Mouse (Mus musculus): ENCODE measurements at regions not wholly inside any gene's neighbourhood (a gene's known extent, or its start where the extent isn't known, plus 50 kb on each side); places are given as distances from the start of the nearest gene placed in this dataset.

DNA sequence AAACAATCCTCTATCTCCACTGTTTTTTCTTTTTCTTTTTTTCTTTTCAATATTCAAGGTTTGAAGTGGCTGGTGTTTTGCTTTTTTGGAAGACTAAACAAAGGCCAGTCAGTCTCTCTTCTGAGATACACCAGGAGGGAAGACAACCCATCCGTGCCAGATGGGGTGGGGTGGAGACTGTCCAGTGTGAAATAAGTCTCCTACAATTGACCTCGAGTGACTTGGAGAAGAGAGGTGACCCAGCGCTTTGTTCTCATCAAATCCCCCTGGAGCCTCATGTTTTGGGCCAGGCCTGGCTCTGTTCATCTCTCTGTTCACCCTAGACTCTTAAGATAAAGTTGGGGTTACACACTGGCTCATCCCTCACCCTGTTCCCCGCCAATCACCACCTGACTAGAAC is 169.2 kb upstream of the Tbca start:
- DNase-seq: no peak

DNA sequence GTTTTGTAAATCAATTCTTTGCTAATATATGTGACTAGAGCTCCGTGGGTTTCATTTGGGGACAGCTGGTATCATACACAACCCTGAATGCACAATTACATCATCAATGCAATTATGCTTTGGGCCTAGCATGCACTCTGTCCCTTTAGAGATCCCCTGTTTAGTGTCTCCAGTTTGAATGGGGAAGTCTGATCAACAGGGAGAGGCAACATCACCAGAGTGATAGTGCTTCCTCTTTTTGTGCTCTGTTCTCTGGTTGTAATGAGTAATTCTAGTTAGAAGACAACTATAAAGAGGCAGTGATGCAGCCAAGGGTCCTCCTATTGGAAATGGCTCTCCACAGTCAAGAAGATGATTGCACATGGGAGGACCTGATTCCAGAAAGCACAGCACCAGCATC is 158.7 kb upstream of the Tbca start:
- DNase-seq: no peak

DNA sequence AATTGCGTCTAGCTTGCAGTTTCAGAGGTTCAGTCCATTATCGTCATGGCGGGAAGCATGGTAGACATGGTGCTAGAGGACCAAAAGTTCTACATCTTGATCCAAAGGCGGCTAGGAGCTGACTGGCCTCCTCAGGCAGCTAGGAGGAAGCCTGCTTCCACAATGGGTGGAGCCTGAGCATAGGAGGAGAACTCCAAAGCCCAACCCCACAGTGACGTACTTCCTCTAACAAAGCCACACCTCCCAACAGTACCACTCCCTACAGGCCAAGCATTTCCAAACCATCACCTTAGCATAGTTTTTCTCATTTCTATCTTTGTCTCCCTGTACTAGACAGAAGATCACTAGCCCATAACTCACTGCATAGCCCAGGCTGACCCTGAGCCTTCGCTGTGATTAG is 158.0 kb upstream of the Tbca start:
- DNase-seq: no peak

DNA sequence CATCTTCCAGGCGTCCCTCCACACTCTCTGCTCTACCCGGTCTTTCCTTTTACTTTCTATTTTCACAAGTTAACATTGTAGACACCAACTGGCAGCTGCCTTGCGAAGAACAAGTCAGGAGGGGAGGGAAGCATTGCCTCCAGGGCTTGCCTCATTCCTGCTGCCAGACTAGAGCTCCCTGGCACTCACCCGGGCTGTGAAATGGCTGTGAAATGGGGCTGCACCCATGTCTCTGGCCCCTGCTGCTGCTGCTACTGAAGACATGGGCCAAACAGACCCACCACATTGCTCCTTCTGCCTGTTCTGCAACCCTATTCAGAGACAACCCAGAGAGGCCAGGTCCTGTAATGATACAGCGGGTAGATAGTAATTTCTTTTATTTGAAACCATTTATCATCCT is 156.0 kb upstream of the Tbca start:
- no peak for DNase-seq

- no peak for DNase-seq
Measured at GRCm38 (mm10) chr13:94640336-94640735, 148.4 kb upstream of the Tbca start.

DNA sequence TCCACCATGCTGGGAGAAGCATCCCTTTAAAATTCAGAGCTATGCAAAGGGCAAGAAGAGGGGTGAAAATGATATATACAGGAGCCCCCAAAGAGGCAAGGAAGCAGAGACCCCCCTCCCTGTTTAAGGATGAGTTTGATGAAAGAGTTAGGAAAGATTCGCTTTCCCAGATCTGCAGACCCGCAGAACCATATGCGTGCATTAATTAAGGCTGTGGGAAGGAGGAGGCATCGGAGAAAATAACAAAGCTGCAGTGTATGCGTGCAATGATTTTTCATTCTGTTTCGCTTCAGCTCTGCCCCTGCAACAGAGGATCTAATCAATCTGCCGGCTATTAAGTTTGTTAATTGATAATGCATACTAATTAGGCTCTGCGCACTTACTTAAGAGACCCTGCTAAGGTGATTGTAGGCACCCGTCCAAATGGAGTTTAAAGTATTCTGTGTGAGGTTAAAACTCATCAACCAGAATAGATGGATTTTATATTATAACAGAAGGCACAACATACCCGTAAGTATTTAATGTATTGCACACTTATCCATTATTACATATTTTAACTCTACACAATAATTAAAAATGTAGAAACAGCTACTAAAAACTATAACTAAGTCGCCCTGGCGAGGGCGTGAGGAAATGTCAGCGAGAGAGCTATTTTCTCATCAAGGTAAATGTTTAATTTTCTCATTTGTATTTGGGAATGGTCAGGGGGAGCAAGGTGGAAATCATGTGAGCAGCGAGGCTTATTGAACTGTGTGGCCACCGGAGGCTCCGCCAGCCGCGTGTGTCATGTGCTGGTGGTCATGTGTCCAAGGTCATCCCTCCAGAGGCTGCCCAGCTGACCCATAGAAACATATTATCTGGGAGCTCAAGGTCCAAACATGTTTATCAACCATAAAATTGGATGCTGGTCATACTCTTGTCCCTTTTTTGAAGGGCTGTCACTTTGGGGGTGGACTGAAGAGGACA is 143.2 kb upstream of the Tbca start:
- peak; percentile 11 for DNase-seq

- no peak for DNase-seq
Measured at GRCm38 (mm10) chr13:94646326-94646725, 142.4 kb upstream of the Tbca start.

DNA sequence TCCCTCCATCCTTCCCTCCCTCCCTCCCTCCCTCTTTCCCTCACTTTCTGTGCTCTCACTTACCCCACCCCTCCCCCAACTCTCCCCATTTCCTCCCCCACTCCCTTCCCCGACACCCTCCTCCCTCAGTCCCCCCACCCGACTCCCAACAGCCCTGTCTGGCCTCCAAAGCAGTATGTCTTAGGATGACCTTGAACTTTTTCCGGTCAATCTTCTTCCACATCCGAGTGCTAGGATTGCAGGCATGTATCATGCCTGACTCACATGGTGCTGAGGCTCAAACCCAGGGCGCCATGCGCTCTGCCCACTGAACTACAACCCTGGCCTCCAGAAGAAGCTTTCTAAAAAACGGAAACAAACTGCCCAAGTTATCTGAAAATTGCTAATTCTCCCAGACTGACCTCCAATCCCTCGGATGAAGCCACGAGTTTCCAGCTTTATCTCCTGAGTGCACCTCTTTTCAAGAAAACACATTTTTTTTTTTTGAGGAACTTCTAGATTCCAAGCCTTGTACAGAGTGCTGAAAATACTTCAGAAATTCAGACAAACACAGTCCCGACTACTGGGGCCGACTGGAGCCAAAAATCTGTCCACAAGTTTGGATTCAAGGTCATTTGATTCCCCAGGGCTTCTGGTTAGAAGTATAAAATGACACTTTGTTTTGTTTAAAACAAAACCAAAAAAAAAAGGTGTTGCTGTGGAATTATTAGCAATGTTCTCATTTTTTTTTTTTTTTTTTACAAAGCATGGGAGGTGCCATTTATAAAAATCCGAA is 141.7 kb upstream of the Tbca start:
- DNase-seq: peak; percentile 35

GRCm38 (mm10) chr13:94647566-94647965 is 141.1 kb upstream of the Tbca start:
- no peak for DNase-seq

- peak; percentile 25 for DNase-seq
Measured at GRCm38 (mm10) chr13:94650951-94651350, 137.8 kb upstream of the Tbca start.

DNA sequence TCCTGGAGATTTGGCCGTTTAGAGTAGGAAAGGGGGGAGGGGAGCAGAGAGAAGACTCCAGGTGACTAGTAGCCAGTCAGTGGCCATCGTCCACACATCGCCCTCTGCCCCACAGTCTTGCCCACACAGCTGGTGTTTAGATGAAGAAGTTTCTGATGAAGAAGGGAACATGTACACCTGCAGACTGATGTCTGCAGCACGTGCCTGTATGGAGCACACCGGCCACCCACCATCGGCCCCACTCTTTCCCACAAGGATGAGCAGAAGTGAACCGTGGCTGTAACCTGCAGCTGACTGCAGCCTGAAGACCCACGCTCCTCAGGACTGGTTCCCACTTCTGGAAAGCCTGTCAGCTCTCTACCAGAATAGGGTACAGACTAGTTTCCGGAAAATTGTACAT is 121.1 kb upstream of the Tbca start:
- no peak for DNase-seq

GRCm38 (mm10) chr13:94668276-94668675 is 120.4 kb upstream of the Tbca start:
- DNase-seq: no peak

DNA sequence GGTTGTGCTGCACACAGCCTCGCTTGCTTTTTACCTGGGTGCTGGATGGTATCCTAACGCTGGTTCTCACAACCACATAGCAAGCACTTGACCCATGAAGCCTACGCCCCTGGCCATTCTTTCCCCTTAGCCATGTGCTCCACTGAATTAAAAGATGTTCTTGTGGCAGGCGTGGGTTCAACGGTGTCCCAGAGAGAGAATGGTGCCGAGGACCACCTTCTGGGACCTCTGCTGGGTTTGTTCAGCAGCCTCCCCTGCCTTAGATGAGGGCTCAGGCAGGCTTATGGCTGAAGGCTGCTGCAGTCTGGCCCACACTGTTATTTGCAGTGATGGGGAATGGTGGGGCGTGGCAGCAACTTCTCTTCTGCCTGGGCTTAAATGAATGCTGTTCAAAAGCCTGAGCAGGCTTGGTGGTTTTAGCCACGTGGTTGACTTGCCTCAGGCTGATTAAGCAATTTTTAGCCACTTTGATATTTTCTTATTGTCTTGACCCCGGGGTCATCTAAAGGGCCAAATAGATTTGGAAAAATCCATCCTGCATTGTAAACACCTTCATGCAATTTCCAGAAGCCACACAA is 119.5 kb upstream of the Tbca start:
- no peak for DNase-seq

- no peak for DNase-seq
Measured at GRCm38 (mm10) chr13:94670266-94670665, 118.4 kb upstream of the Tbca start.

- no peak for DNase-seq
Measured at GRCm38 (mm10) chr13:94670961-94671360, 117.7 kb upstream of the Tbca start.

DNA sequence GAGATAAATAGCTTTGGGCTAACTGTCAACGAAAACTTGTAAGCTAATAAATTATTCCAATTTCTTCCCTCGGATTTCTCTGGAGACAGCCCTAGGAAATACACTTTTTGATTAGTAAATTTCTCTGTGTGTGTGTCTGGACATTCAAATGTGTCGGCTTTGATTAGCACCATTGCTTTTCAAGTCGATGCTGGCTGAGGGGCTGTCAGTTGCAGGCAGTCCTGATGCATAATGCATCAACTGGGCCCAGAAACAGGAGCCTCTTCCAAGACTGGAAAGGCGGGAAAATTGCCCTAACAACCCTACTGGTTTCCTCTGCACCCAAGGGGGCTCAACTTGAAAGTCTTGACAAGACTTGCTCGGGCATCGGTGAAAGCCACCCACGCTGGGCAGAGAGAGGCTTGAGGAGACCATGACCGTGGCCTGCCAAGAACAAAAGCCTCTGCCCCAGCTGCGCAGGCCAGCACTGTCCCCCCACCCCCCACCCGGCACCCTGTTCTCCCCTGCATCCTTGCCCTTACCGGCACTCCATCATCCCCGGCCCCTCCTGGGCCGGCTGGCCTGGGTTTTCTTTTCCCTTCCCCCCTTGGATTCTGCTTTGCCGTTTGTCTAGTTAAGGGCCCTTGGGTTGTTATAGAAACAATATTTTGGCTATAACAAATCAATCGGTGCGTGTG is 108.1 kb upstream of the Tbca start:
- no peak for DNase-seq

- no peak for DNase-seq
Measured at GRCm38 (mm10) chr13:94681606-94682005, 107.1 kb upstream of the Tbca start.

DNA sequence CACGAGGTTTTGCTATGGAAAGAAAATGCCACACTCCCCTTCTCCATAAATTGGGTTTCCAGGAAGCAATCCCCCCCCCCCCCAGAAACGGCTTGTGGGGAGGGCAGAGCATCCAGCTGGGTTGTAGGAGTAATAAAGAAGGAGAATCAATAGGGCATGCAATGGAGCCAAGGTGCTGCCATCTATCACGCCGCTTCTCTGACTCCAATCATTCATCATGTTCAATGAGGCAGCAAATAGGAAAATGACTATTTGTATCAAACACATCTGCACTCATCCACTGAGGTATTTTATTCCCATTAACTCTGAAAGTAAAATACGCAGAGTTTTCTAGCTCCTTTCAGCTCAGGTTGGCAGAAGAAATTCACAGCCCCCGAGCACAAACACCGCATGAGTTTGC is 103.5 kb upstream of the Tbca start:
- DNase-seq: no peak

DNA sequence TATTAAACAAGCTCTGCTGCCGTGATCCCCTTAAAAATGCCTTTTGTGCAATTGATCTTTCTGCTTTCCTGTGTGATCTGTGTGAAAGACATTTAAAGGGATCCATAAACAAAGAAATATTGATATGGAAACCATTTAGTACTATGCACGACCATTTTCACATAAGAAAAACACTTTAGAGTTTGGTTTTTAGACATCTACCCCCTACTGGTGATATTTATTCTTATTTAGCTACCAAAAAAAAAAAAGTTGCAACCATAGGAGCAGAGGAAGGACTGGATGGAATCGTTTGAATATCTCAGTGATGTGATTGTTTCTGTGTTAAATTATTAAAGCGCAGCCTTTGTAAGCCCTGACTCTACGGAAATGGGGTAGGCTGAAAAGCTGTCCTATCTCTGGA is 101.4 kb upstream of the Tbca start:
- DNase-seq: no peak

DNA sequence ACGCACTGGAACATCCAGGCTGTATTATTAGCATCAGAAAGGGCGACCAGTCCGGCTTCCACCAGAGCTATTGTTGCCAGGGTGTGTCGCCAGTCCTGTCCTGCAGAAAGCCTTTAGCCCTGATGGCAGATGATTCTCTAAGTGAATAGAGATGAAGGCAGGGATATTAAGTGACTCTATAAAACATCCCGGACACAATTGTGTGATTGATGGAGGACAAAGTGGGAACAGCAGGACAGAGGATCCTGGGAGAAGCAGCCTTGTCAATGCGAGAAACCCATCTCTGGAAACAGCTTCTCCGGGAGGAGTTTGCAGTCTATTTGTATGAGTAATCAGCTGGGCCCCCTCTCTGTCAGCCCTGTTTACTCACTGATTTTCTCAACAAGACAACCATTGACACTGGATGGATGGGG is 82.1 kb upstream of the Tbca start:
- no peak for DNase-seq

DNA sequence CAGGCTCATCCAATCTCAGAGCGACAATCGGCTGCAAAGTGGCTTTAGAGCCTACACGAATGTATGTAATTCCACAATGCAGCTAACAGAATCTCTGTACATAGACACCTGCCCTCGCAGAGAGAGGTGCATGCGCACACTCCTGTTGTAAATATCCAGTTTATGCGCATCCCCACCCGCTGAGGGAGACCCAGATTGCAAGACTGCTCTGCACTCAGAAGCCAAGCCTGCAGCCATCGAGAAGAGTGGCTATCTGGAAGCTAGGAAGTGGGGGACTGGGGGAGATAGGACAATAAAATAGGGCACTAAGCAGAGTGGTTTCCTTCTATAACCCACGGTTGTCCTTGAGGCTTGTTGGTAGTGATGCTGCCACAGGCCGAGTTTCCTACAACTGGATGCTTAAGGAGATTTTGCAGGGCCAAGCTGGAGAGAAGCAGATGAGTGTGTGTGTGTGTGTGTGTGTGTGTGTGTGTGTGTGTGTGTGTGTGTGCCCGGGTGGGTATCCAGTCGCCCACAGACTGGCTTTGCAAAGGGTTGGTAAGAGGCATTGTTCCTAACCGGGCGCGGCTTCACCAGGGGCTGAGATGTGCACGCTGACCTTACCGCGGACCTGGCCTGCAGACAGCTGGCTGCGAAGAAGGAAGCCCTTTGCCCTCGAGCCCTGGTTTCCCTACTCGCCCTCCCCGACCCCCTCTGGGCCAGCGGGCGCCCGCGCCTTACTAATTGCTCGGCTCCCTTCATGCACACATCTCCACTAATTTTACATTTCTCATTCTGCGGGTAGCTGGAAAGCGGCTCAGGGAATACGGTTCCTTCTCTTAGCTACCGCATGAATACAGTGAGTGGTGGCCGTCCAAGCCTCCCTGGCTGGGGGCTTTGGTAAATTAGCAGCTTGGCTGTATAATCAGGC is 81.1 kb upstream of the Tbca start:
- DNase-seq: no peak
